Mouse (Mus musculus): ENCODE data around the gene Rassf2. TPM values are rescaled to one million over a fixed set of nuclear protein-coding genes. Genes with fewer than 3 reads are reported as not detected.
A peak's percentile ranks its signal among the peaks of the same experiment; 100 is the strongest.

Rassf2 gene
- polyA plus RNA-seq, 1 experiment, result 34.9 TPM

DNA sequence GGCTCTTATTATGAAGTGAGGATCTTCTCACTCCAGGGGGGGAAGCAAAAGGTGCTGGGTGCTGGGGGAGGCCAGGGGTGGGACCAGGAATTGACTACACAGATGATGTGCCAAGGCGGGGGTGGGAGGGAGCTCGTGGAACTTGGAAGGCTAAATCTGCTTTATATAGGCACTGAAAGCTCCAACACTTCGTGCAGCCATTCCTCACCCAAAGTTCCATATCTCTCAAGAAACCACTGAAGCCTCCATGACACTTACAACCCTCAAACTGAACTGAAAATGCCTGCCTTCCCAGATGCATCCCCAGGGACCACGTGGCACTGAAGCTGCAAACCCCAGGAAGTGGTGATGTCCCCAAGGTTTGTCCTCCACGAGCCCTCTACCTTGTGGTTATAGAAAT is 26.1 kb downstream of the Rassf2 start:
- no peak for TF ChIP-seq CTCF (IDR thresholded peaks at IDR 0.05; ENCODE audit: borderline replicate concordance, extremely low read depth, insufficient read depth, insufficient read length)
- no peak for TF ChIP-seq POLR2A (IDR thresholded peaks at IDR 0.05; ENCODE audit: borderline replicate concordance, extremely low read depth, insufficient read depth, insufficient read length, poor library complexity, severe bottlenecking)
- DNase-seq (ENCODE audit: low read depth), result no peak

DNA sequence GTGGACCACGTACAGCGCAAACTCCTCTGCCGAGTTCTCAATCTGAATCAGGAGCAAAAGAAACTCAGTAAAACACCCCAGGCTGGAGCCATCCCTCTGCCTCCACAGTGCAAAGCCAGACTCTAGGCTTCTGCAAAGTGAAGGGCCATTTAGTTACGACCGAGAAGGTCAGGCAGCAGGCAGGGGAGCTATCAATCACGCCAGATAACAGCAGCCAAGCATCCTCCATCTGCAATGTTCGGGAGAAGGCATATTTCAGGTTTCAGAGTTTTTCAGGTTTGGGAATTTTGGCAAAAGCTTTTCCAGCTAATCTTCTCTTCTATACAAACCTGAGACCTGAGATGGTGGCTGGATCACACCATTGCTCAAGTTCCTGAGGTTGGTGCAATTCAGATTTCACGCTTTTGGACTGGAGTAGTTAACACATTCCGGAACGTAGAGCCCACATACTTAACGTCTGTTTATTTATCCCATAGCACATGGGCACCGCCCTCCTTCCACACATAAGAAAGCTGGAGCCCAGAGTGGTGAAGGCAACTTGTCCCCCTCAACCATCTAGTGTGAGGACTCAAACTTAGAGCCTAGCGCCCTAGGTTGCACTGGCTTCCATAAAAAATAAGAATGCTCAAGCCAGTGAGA is 28.2 kb downstream of the Rassf2 start:
- DNase-seq (ENCODE audit: low read depth), result no peak
- no peak for TF ChIP-seq CTCF (IDR thresholded peaks at IDR 0.05; ENCODE audit: borderline replicate concordance, extremely low read depth, insufficient read depth, insufficient read length)
- no peak for TF ChIP-seq POLR2A (IDR thresholded peaks at IDR 0.05; ENCODE audit: borderline replicate concordance, extremely low read depth, insufficient read depth, insufficient read length, poor library complexity, severe bottlenecking)

DNA sequence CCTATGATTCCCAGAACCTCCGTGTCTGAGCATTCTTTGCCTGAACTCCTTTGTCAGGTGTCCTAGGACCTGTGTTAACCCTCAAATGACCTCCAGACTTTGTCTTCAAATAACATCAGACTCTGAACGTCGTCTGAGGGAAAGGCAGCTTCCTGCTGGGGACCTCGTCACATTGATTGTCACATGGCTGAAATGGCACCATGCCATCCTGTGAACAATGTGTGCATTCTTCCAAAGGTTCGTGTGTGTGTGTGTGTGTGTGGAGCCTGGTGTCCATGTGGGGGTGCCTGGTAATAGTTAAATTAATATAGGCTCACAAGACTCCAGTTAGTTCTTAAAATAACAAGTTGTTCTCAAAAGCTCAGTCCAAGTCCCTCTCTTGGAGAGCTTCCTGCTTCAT is 32.7 kb downstream of the Rassf2 start:
- DNase-seq (ENCODE audit: low read depth), result peak; percentile 28
- TF ChIP-seq POLR2A (IDR thresholded peaks at IDR 0.05; ENCODE audit: borderline replicate concordance, extremely low read depth, insufficient read depth, insufficient read length, poor library complexity, severe bottlenecking) (no peak), CTCF (IDR thresholded peaks at IDR 0.05; ENCODE audit: borderline replicate concordance, extremely low read depth, insufficient read depth, insufficient read length) (no peak)

DNA sequence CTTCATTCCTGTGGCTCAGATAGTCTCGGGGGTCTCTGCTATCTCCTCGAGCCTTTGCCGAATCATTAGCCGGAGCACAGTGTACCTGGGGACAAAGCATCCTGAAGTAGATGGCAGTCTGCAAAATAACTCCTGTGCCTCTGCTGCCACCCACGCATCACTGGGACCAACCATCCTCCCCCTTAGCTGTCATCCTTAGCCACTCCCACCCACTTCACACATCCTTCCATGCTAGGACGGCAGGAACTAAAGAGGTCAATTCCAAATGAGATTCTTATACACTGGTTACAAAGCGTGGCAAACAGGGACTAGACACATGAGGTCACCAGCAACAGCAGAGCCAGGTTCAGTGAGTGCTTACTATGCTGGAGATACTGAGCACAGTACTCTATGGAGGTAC is 33.7 kb downstream of the Rassf2 start:
- TF ChIP-seq CTCF (IDR thresholded peaks at IDR 0.05; ENCODE audit: borderline replicate concordance, extremely low read depth, insufficient read depth, insufficient read length), result no peak
- DNase-seq (ENCODE audit: low read depth), result no peak

DNA sequence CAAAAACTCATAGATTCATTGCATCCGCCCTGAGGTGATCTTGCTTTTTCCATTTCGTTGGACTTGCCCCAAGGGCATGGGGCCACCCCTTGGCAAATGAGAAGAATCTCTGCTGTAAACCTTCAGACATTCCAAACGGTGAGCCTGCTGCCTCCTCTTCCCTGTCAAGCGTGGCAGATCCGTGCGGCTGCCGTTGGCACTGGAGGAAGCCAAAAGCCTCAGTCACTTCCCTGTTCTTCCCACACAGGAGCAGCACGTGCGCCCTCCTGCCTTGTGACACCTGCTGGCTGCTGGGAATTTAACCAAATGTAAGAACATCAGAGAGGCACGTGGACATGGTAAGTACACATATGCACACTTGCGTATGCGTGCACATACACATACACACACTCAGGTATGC is 34.3 kb downstream of the Rassf2 start:
- no peak for TF ChIP-seq CTCF (IDR thresholded peaks at IDR 0.05; ENCODE audit: borderline replicate concordance, extremely low read depth, insufficient read depth, insufficient read length)
- TF ChIP-seq POLR2A (IDR thresholded peaks at IDR 0.05; ENCODE audit: borderline replicate concordance, extremely low read depth, insufficient read depth, insufficient read length, poor library complexity, severe bottlenecking), result no peak
- DNase-seq (ENCODE audit: low read depth), result no peak

DNA sequence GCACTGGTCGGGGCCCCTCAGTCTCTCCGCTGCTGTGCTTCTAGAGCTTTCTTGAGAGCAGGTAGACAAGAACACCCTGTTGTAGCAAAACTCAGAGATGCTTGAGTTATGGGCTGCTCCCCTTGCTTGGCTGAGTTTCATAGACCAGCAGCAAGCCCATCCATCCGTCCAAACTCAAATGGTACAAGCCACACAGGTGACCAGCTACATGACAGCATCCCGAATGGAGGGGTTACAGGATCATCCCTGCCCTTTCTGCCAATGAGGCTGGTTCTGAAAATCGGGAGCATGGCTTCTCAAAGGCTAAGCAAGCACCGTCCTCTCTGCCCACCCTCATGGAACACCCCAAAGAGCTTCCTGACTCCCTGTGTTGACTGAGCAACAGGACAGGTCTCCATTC is 35.1 kb downstream of the Rassf2 start:
- no peak for TF ChIP-seq CTCF (IDR thresholded peaks at IDR 0.05; ENCODE audit: borderline replicate concordance, extremely low read depth, insufficient read depth, insufficient read length)
- no peak for TF ChIP-seq POLR2A (IDR thresholded peaks at IDR 0.05; ENCODE audit: borderline replicate concordance, extremely low read depth, insufficient read depth, insufficient read length, poor library complexity, severe bottlenecking)
- DNase-seq (ENCODE audit: low read depth), result no peak

DNA sequence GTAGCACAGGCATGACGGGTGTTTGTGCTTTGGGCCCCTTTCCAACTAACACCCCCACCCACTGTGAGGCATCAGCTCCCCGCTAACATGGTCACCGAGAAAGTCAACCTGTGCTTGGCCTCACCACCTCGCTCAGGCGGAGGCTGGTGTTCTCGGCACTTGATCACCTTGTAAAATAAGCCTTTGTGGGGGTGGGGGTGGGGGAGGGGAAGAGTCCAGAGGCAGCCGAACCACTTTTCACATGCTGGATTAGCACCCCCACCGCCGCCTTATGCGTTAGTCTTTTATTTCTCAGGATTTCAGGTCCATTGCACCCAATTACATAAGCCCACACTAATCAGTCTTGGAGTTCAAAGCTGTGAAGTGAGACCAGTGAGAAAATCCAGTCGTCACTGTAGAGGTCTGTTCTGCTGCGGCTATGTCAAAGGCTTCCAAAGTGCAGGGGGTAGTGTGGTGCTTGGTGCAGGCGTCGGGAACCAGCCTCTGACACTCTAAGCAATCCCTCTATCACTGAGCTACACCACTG is 36.4 kb downstream of the Rassf2 start:
- peak; percentile 79 for DNase-seq (ENCODE audit: low read depth)
- TF ChIP-seq CTCF (IDR thresholded peaks at IDR 0.05; ENCODE audit: borderline replicate concordance, extremely low read depth, insufficient read depth, insufficient read length), result no peak
- no peak for TF ChIP-seq POLR2A (IDR thresholded peaks at IDR 0.05; ENCODE audit: borderline replicate concordance, extremely low read depth, insufficient read depth, insufficient read length, poor library complexity, severe bottlenecking)

DNA sequence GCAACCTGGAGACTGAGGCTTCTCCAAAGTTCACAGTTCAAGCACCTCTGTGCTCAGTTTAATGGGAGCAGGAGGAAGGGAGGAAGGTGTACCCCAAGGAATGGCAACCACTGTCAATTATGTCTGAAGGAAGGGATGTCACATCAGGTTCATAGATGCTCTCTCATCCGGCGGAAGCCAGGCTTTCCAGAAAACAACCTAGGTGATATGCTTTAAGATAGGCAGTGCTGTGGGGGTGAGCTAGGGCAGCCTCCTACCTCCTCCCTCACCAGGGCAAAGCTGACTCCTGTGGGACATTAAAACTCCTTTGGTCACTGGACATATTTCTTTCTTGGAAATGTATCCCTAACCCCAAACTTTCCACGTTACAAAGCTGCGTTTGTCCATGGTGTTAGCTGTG is 36.9 kb downstream of the Rassf2 start:
- TF ChIP-seq CTCF (IDR thresholded peaks at IDR 0.05; ENCODE audit: borderline replicate concordance, extremely low read depth, insufficient read depth, insufficient read length) (no peak), POLR2A (IDR thresholded peaks at IDR 0.05; ENCODE audit: borderline replicate concordance, extremely low read depth, insufficient read depth, insufficient read length, poor library complexity, severe bottlenecking) (no peak)

DNA sequence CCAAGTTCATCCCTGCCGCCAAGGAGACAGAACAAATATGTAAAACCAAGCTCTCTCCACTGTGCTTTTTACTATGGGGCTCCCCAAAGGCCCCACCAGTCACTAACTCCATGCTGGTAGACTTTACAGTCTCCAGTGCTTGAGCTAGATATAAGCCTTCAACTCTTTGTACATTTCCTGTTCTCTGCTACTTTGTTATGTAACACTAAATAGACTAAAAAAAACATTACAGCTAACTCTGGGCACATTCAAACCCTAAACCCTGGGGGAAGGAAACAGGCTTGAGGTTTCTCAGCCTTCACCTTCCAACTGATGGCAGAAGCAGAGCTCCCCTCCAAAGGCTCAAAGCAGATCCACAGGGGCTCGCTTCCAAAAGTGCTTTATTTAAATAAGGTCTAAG is 37.6 kb downstream of the Rassf2 start:
- no peak for DNase-seq (ENCODE audit: low read depth)
- TF ChIP-seq CTCF (IDR thresholded peaks at IDR 0.05; ENCODE audit: borderline replicate concordance, extremely low read depth, insufficient read depth, insufficient read length), result no peak
- no peak for TF ChIP-seq POLR2A (IDR thresholded peaks at IDR 0.05; ENCODE audit: borderline replicate concordance, extremely low read depth, insufficient read depth, insufficient read length, poor library complexity, severe bottlenecking)

More for the DNA sequence above, 36.9 kb downstream of the Rassf2 start:
- DNase-seq (ENCODE audit: low read depth), result no peak

DNA sequence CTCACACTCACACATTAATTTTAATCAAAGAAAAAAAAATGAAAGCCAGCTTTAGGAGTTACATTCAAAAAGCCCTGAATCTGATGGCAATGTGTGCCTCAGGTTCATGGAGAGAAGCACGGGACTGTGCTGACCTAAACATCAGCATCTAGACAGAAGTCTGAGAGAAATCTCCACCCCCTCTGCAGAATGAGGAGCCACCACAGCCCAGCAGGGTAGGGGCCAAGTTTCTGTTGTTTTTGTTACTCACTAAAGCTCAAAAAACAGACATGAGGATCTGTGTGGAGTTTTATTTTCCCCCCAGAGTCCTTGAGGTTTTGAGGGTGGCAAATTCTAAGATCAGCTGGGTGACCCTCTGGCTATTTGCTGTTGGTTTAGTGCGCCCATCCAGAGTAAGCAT is 41.5 kb downstream of the Rassf2 start:
- TF ChIP-seq POLR2A (IDR thresholded peaks at IDR 0.05; ENCODE audit: borderline replicate concordance, extremely low read depth, insufficient read depth, insufficient read length, poor library complexity, severe bottlenecking), result no peak
- TF ChIP-seq CTCF (IDR thresholded peaks at IDR 0.05; ENCODE audit: borderline replicate concordance, extremely low read depth, insufficient read depth, insufficient read length), result no peak
- DNase-seq (ENCODE audit: low read depth), result no peak

DNA sequence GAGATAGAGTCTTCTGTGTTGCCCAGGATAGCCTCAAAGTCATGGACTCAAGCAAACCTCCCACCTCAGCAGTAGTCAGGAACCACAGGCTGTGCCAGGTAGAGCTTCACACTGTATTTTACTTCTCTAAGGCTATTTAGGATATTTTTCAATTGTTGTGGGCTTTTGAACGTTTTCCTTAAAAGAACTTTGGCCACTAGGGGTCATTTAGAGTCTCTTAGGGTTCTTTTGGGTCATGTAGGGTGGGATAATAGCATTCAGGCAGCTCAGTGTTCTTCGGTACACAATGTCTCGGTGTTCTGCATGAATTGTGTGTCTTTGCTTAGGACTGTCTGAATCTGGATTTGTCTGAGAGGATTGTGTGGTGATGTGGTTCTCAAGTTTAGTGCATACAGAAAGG is 42.1 kb downstream of the Rassf2 start:
- no peak for DNase-seq (ENCODE audit: low read depth)
- TF ChIP-seq CTCF (IDR thresholded peaks at IDR 0.05; ENCODE audit: borderline replicate concordance, extremely low read depth, insufficient read depth, insufficient read length) (no peak), POLR2A (IDR thresholded peaks at IDR 0.05; ENCODE audit: borderline replicate concordance, extremely low read depth, insufficient read depth, insufficient read length, poor library complexity, severe bottlenecking) (no peak)

DNA sequence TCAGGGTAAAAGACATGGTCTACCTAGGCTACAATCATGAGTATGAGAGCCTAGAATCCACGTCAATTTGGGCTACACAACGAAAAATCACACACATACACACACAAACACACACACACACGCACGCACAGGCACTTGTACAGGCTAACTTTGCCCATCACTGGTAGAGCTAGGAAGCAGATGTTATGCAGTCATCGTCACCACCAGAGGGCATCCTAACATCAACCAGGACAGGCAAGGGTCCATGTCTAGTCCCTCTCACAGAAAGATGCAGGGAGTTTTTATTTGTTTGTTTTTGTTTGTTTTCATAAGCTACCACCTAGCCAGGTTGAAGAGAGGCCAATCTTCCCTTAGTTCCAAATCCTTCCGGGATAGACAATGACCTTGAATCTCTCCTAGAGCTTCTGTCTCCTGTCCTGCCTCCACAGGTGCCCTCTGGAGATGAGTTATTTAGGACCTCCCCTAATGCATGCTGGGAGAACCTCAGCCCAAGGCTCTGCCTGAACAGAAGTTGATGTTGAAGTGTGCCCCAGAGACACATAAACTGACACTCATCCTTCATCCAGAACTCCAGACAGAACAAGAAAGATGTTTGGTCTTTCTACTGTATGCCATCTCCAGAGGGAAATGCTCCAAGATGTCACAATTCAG is 47.4 kb downstream of the Rassf2 start:
- TF ChIP-seq POLR2A (IDR thresholded peaks at IDR 0.05; ENCODE audit: borderline replicate concordance, extremely low read depth, insufficient read depth, insufficient read length, poor library complexity, severe bottlenecking) (no peak), CTCF (IDR thresholded peaks at IDR 0.05; ENCODE audit: borderline replicate concordance, extremely low read depth, insufficient read depth, insufficient read length) (peak; percentile 87)
- peak; percentile 91 for DNase-seq (ENCODE audit: low read depth)

Data from brain, embryonic 14.5 days (tissue).